Mouse (Mus musculus) liver, postnatal 0 days (tissue): Measurements from ENCODE around the gene Trex2.

Experiments
- CTCF ChIP-seq: sonication (generic); IDR thresholded peaks from 2 replicates; pipeline ENCODE4 v1.5.1; 2016; ENCODE audit warnings: antibody characterized with exemption, low read depth
- EP300 ChIP-seq: IDR thresholded peaks from 2 replicates; pipeline ENCODE4 v1.6.1; 2016; ENCODE audit warnings: antibody characterized with exemption, low read depth, mild to moderate bottlenecking

- TF ChIP-seq EP300: no peak
- no peak for TF ChIP-seq CTCF
These were observed 34.2 kb downstream of the Trex2 start for GRCm38 (mm10) chrX:73400951-73401350.
